12 mouse cellular contexts compared by ENCODE assay signal in the genomic region with DNA sequence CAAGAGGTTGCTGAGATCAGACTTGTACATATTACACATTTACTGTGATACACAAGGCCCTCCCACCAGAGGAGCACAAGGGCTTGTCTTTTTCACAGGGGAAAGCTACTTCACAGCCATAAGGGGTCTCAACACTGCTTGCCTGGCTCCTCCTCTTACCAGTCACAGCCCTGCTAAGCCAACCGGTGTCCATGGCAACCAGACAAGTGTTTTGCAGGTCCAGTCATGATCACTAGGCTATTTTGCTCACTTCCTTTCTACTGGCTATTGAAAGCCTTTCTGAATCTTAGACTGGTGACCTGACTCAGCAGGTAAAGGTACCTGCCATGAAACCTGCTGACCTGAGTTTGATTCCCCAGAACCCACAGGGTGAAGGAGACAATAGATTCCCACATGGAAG.
A peak's percentile ranks its signal among the peaks of the same experiment; 100 is the strongest.
DNase-seq lines count a peak whose midpoint lies in the region; ATAC-seq and TF ChIP-seq lines count a peak whose summit lies in the region.
"Had no signal": no experiment of that assay in that cellular context is flagged by ENCODE, and none has a peak within 500 bp of the region (broad histone marks: within the 10 kb centered on the region; RNA-seq: fewer than 3 reads in every experiment).

No protein-coding gene starts in this region.

- no peak overlapping the region for H3K4me2 ChIP-seq in intestine, embryonic 16.5 days (ENCODE audit: low read depth, low read length)
- H3K4me2 ChIP-seq in neural tube, embryonic 15.5 days, result no peak overlapping the region
- H3K4me2 ChIP-seq in liver, postnatal 0 days (ENCODE audit: low read depth, low read length), result no peak overlapping the region

- H3K4me1 ChIP-seq in forebrain, embryonic 10.5 days, result peaks cover 88% of the 10 kb centered on the region
- H3K4me1 ChIP-seq in intestine, embryonic 16.5 days (ENCODE audit: control insufficient read depth, insufficient read depth, low read length), result peaks cover 46% of the 10 kb centered on the region
- H3K4me1 ChIP-seq in neural tube, embryonic 15.5 days, result peaks cover 63% of the 10 kb centered on the region
- H3K4me1 ChIP-seq in liver, postnatal 0 days (ENCODE audit: insufficient read depth), result peaks cover 14% of the 10 kb centered on the region; the same call in 1 of the 2 replicates

- intact Hi-C loops in left cerebral cortex, adult 2 months (cut with DNase I), result no loop called here

- no peaks in the 10 kb centered on the region for H3K9me3 ChIP-seq in forebrain, embryonic 10.5 days
- H3K9me3 ChIP-seq in intestine, embryonic 16.5 days (ENCODE audit: control insufficient read depth, low read length), result no peaks in the 10 kb centered on the region
- no peaks in the 10 kb centered on the region for H3K9me3 ChIP-seq in neural tube, embryonic 15.5 days (replicated peaks)
- H3K9me3 ChIP-seq in liver, postnatal 0 days (ENCODE audit: low read length), result no peaks in the 10 kb centered on the region

- no peak for ATAC-seq in intestine, embryonic 16.5 days
- peak; percentile 61 for ATAC-seq in neural tube, embryonic 15.5 days (ENCODE audit: low FRiP score)
- ATAC-seq in liver, postnatal 0 days, result no peak

- 39% methylated on average over 1 of the region's 1 CpGs for WGBS in forebrain, embryonic 10.5 days
- WGBS in intestine, embryonic 16.5 days, result 52% methylated on average over 1 of the region's 1 CpGs
- WGBS in neural tube, embryonic 15.5 days, result 38% methylated on average over 1 of the region's 1 CpGs
- 72% methylated on average over 1 of the region's 1 CpGs for WGBS in liver, postnatal 0 days (ENCODE audit: insufficient replicate concordance)

- no peak overlapping the region for H3K9ac ChIP-seq in intestine, embryonic 16.5 days (ENCODE audit: low read depth, low read length)
- H3K9ac ChIP-seq in neural tube, embryonic 15.5 days (replicated peaks), result no peak overlapping the region
- no peak overlapping the region for H3K9ac ChIP-seq in liver, postnatal 0 days (replicated peaks)
- H3K9ac ChIP-seq: liver, embryonic 14.5 days had no signal

- H3K27ac ChIP-seq in left cerebral cortex, adult 2 months, result peak overlapping the region; percentile 70
- H3K27ac ChIP-seq in forebrain, embryonic 10.5 days, result peak overlapping the region; percentile 73
- peak overlapping the region; percentile 50; the same call in 1 of the 2 replicates for H3K27ac ChIP-seq in intestine, embryonic 16.5 days (ENCODE audit: low read length)
- 0 out of 2 replicates have a peak overlapping the region, but pooled peaks have one; percentile 28 for H3K27ac ChIP-seq in neural tube, embryonic 15.5 days (replicated peaks)
- no peak overlapping the region for H3K27ac ChIP-seq in liver, postnatal 0 days (ENCODE audit: low read depth)
- H3K27ac ChIP-seq: liver, embryonic 14.5 days had no signal

- no peak for DNase-seq in left cerebral cortex, adult 2 months (ENCODE audit: extremely low spot score in 1 of 2, low spot score in 2 of 2)
- no peak for DNase-seq in left cerebral cortex, adult 18-20 months (ENCODE audit: low spot score in 2 of 2)
- peak; percentile 74 for DNase-seq in forebrain, embryonic 10.5 days (ENCODE audit: extremely low spot score, low spot score)
- no peak for DNase-seq in frontal cortex, postnatal 10 days (ENCODE audit: low spot score in 2 of 2)
- DNase-seq in liver, postnatal 0 days, result no peak
- DNase-seq in kidney, postnatal 4 days, result no peak
- DNase-seq: B cell, adult 2 months; cerebellum, adult 9-11 months had no signal

- no peaks in the 10 kb centered on the region for H3K27me3 ChIP-seq in forebrain, embryonic 10.5 days (ENCODE audit: poor library complexity, severe bottlenecking)
- no peaks in the 10 kb centered on the region for H3K27me3 ChIP-seq in intestine, embryonic 16.5 days (replicated peaks; ENCODE audit: control insufficient read depth, insufficient read depth, low read length)
- no peaks in the 10 kb centered on the region for H3K27me3 ChIP-seq in neural tube, embryonic 15.5 days (replicated peaks)
- no peaks in the 10 kb centered on the region for H3K27me3 ChIP-seq in liver, postnatal 0 days (ENCODE audit: insufficient read depth, low read length)

- H3K36me3 ChIP-seq in forebrain, embryonic 10.5 days (replicated peaks), result no peaks in the 10 kb centered on the region
- no peaks in the 10 kb centered on the region for H3K36me3 ChIP-seq in intestine, embryonic 16.5 days (ENCODE audit: control insufficient read depth, insufficient read depth, low read length)
- no peaks in the 10 kb centered on the region for H3K36me3 ChIP-seq in neural tube, embryonic 15.5 days
- H3K36me3 ChIP-seq in liver, postnatal 0 days (replicated peaks; ENCODE audit: insufficient read depth, low read length), result no peaks in the 10 kb centered on the region

- no peak for TF ChIP-seq CTCF in left cerebral cortex, adult 2 months (IDR thresholded peaks at IDR 0.05)
- TF ChIP-seq CTCF in liver, postnatal 0 days (IDR thresholded peaks at IDR 0.05; ENCODE audit: low read depth), result no peak

- no peak for TF ChIP-seq EP300 in liver, postnatal 0 days (IDR thresholded peaks at IDR 0.05; ENCODE audit: low read depth)

- H3K4me3 ChIP-seq in left cerebral cortex, adult 2 months, result no peak overlapping the region
- no peak overlapping the region for H3K4me3 ChIP-seq in forebrain, embryonic 10.5 days
- no peak overlapping the region for H3K4me3 ChIP-seq in intestine, embryonic 16.5 days (ENCODE audit: low read length)
- no peak overlapping the region for H3K4me3 ChIP-seq in neural tube, embryonic 15.5 days (replicated peaks)
- no peak overlapping the region for H3K4me3 ChIP-seq in liver, postnatal 0 days (ENCODE audit: low read depth, low read length)
- H3K4me3 ChIP-seq: myocyte had no signal
